Mouse (Mus musculus): ENCODE measurements around the gene Cxcr2. TPM values are rescaled to one million over a fixed set of nuclear protein-coding genes. Genes with fewer than 3 reads are reported as not detected.

Gene Cxcr2
- not detected for total RNA-seq (2021)
- long read RNA-seq, experiment 1: 0 reads
- long read RNA-seq, experiment 2: 0 reads

DNA sequence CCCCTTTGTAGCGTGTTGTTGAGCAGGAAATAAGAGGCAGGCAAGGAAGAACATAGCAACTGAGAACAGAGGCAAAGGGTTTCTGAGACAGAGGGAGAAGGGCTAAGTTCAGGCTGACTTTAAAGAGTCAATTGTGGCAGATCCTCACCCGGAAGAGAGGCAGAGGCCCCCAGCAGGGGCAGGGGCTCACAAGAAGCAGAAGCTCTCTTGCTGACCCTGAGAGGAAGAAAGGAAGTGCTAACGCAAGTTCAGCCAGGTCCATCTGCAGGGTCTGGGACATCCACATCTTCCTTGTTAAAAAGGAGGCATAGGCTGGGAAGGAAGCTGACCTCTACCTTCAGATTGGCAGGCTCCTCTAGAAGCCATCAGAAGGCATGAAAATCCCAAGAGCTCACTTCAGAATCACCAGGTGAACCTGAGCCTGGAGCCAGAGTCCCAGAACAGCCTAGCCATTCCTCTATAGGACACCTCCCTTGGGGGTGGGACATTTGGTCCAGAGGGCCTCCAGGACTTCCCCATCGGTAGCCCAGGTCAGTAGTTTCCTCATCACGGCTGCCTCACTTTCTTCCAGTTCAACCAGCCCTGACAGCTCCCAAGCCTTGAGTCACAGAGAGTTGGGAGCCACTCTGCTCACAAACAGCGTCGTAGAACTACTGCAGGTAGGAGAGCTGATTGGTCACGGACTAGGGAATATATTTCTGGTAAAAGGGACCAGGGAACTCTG, at the start of gene Cxcr2:
Gene Cxcr2, plus strand, starts transcription at position 529 of the 724 bp plus-strand sequence.
- no peak for DNase-seq
- intact Hi-C loops (cut with DNase I; ENCODE audit: low total_unique reads): no loop called here

DNA sequence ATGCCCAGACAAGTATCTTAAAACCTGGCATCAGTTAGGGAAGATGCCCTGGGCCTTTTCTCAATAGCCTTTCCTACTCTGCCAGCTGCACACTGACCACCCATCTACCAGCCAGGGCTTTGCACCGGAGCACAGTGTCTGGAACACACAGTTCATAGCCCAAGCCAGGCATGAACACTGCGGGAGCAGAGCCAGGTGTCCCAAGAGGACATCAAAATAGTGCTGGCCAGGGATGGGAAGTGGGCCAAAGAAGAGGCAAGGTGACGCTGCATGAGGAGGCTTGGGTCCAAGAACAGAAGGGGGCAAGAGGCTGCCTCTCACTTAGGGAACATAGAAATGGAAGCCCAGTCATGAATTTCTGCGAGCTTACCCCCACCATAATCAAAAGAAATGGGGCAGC, 48.1 kb upstream of the Cxcr2 start:
- intact Hi-C loops (cut with DNase I; ENCODE audit: low total_unique reads): no loop called here
- DNase-seq: no peak

DNA sequence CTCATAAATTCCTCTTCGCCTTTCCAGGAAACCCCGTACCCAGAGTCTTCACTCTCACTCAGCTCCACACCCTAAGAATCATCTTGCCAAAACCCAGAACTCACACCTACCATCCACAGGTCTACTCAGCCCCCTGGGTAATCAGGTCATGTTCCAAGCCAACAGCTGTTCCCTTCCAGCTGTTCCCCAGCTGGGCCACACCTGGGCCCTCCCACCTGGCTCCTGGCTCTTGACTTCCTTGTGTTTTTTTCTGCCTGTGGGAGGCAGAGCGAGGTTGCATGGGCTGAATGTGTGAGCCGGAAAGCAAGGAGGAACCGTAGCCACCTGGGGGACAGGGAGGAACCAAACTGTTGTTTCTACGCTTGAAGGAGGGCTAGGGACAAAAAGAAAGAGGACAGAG, 47.6 kb upstream of the Cxcr2 start:
- DNase-seq: no peak
- intact Hi-C loops (cut with DNase I; ENCODE audit: low total_unique reads): no loop called here

DNA sequence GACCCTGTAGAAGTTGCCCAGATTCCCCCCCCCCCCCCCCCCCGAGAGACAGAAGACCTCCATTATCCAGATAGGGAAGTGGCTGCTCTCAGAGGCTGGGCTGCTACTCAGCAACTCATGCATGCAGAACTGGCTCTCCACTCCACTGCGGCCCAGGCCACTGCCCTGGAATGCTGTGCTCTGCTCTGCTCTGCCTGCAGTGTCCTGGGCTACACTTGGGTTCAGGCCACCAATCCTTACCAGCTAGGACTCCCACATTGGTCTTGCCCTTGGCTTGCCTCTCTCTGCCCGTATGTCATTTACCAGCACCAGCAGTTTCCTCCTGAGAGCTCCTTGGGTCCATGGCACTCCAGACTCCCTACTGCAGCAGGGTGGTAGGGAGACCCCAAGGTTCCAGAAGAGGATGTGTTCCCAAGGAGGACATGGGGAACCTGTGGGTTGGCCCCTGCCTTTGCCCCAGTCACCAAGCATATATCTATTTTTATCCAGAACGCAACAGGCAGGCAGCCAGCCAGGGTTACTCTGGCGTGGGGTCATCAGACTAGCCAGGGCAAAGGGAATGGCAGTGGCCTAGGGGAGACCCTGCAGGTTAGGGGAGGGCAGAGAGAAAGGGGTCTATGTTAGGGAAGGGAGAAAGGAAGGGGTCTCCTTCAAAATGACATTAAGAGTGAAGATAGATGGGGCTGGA, 45.7 kb upstream of the Cxcr2 start:
- intact Hi-C loops (cut with DNase I; ENCODE audit: low total_unique reads): no loop called here

DNA sequence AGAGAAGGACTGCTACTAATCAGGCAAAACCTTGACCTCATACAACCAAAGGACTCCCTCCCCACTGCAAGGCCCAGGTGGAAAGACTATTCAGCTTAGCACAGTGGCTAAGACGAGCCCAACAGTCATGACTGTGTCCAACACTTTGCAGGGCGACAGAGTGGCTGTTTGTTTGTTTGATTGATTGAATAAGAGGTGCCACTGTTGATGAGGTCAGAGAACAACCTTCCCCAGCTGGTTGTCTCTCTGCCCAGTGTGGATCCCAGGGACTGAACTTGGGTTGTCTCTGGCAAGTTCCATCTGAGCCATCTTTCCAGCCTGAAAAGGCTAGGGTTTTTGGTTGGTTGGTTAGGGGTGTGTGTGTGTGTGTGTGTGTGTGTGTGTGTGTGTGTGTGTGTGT, 44.1 kb upstream of the Cxcr2 start:
- intact Hi-C loops (cut with DNase I; ENCODE audit: low total_unique reads): no loop called here
- no peak for DNase-seq

More for the DNA sequence above, 45.7 kb upstream of the Cxcr2 start:
- DNase-seq: no peak

DNA sequence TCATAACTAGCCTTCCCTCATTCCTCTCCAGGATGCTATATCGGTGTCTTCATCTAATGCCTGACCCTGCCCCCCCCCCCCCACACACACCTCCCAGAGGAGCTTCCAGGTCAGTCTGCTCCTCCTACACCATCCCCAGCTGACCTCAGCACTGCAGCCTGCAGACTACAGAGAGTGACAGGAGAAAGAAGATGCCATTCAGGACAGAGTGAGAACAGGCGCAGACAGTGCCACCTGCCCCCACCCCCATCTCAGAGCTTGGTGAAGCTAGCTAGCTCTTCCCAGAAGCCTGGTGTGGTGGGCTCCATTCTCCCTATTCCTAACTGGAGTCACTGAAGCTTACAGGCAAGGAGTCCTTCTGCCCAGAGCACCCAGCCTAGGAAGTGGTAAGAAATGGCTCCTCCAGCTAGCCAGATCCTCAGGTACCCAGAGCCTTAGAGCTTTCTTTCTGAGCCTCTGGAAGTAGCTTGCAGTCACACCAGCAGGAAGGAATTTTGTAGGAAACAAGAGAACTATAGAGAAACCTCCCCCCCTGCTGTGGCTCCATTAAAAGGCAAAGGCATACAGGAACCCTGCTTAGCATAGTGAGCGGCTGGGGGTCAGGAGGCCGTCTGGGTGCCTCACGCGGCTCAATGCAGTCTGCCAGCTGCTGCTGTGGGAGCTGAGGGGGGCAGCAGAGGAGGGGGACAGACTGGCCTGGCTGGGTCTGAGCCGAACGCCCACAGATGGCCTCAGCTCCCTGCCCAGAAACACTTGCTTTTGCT, 42.7 kb upstream of the Cxcr2 start:
- no peak for DNase-seq
- intact Hi-C loops (cut with DNase I; ENCODE audit: low total_unique reads): no loop called here

DNA sequence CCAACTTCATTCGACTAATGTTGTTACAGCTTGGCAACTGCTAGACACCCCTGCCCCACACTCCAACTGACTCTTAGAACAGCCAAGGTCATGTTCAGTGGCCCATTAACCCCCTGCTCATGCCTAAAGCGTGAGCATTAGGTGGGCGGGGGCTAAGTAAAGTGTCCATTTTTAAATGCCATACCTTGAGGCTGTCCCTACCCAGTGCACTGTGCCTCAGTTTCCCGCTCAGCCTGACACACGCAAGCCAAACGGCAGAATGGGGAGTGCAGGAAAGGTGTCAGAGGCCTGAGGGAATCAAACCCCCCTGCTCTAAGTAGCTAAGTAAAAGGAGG, 42.1 kb upstream of the Cxcr2 start:
- DNase-seq: no peak
- intact Hi-C loops (cut with DNase I; ENCODE audit: low total_unique reads): no loop called here

DNA sequence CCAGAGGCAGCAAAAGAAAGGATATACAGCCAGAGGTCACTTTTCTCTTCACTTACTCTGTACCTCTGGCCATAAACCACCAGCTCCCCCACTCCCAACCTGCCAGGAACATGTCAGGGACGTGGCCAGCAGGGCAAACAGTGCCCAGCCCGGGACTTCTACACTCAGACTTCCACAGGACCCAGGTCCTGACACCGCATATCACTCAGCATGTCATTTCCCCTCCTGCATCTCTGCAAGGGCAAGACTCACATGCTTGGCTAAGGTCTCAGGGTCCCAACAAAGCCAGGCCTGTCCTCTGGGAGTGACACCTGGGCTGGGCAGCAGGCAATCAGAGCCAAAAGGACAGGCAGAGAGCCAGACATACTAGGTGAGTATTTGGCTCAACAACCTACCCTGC, 40.7 kb upstream of the Cxcr2 start:
- intact Hi-C loops (cut with DNase I; ENCODE audit: low total_unique reads): no loop called here
- no peak for DNase-seq

DNA sequence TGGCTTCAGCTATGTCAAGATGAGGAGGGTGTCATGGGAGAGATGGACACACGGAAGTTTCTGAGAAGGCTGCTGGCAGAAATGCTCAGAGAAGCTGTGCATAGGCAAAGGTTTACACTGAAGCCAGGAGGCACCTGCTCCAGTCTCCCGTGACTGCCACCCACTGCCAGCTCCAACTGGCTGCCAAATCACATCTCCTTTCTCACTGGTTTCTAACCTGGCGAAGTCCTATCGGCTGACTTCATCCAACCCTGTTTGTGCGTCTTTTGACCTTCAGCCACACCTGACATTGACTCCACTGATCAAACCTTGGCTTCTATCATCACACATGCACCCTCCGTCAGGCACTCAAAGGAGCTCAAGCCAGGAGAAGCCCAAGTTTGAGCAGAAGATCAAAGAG, 35.9 kb upstream of the Cxcr2 start:
- intact Hi-C loops (cut with DNase I; ENCODE audit: low total_unique reads): no loop called here

DNA sequence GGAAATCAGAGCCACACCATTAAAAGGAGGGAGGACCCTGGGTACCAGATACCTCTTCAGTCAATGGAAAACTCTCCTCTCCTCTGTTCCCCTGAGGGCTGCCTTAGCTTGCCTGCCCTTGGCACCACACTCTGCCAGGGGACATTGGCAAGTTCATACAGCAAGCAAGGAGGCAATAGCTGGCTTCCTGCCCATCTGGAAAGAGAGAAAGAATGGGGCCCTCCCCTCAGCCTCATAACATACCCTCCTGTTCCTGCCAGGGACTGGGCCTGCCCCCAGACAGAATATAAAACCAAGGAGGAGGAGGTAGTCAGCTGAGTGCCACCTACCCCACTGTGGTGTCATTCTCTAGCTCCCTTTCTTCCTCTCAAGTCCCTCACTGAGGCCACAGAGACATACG, 34.7 kb upstream of the Cxcr2 start:
- intact Hi-C loops (cut with DNase I; ENCODE audit: low total_unique reads): no loop called here
- DNase-seq: no peak

More for the DNA sequence above, 35.9 kb upstream of the Cxcr2 start:
- no peak for DNase-seq

DNA sequence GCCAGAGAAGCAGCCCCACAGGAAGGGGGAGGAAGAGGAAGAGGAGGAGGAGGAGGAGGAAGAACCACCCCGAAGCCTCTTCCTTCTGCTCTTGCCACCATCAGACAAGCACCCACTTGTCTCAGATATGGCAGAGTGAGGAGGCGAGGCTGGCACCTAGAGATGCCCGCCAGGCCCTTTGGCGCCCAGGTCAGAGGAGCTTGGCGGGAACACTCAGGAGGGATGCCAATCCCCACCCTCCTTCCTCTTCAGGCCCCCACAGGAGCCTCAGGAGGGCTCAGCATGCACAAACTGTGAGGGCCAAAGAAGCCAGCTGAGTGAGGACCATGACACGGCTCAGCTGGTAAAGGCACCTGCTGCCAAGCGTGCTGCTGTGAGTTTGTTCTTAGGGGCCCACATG, 32.7 kb upstream of the Cxcr2 start:
- intact Hi-C loops (cut with DNase I; ENCODE audit: low total_unique reads): loop anchor here (5.0 kb wide), 1 partner anchor 219 kb away; no protein-coding TSS in a partner anchor
- DNase-seq: no peak

DNA sequence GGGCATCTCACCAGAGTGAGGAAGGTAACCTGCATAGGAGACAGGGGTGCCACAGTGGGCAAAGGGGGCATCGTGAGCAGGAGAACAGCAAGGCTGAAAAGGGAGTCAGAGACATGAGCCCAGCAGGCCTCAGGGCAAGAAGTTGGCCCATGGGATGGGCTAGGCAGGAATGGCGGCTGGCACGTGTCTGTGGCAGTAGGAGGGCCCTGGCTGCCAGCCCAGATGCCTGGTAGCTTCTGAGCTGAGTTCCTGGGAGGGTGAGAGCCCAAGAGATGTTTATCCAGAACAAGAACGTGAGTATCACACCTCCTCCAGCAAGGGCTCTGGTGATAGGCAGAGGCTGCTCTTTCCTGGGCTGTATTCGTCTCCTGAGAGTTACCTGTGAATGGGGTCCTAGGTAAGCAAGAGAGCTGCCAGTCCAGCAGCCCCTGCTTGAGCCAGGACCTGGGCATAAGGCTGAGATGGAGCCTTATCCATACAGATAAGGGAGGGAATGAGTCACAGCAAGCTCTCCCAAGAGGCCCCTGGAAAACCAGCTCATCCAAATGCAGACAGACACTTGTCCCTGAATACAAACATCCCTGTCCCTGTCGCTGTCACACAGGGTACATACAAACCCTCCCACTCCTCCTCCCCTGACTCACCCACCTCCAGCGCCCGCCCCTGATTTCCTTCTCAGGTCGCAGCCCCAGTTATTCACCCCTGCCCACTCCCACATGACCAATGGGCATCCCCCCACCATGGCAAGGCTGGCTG, 31.8 kb upstream of the Cxcr2 start:
- intact Hi-C loops (cut with DNase I; ENCODE audit: low total_unique reads): loop anchor here (5.0 kb wide), 1 partner anchor 220 kb away; no protein-coding TSS in a partner anchor

DNA sequence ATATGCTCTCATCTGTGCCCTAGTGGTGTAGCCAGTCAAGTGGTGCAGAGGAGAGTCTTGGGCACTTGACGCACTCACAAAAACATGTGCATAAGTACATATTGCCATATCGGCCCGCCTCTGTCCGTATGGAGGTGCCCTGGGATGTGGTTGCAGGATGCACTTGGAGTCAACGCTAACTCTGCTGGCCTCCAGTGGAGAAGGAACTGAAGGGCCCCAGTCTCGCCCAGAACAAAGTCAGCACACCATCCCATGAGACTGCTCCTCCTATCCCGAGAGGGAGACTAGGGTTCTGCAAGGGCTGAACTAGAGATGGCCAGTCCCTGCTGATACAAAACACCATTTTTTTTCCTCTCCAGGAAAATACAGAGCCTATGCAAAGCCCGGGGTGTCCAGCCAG, 30.6 kb upstream of the Cxcr2 start:
- no peak for DNase-seq
- intact Hi-C loops (cut with DNase I; ENCODE audit: low total_unique reads): loop anchor here (5.0 kb wide), 1 partner anchor 221 kb away; no protein-coding TSS in a partner anchor

More for the DNA sequence above, 31.8 kb upstream of the Cxcr2 start:
- DNase-seq: peak; percentile 48

DNA sequence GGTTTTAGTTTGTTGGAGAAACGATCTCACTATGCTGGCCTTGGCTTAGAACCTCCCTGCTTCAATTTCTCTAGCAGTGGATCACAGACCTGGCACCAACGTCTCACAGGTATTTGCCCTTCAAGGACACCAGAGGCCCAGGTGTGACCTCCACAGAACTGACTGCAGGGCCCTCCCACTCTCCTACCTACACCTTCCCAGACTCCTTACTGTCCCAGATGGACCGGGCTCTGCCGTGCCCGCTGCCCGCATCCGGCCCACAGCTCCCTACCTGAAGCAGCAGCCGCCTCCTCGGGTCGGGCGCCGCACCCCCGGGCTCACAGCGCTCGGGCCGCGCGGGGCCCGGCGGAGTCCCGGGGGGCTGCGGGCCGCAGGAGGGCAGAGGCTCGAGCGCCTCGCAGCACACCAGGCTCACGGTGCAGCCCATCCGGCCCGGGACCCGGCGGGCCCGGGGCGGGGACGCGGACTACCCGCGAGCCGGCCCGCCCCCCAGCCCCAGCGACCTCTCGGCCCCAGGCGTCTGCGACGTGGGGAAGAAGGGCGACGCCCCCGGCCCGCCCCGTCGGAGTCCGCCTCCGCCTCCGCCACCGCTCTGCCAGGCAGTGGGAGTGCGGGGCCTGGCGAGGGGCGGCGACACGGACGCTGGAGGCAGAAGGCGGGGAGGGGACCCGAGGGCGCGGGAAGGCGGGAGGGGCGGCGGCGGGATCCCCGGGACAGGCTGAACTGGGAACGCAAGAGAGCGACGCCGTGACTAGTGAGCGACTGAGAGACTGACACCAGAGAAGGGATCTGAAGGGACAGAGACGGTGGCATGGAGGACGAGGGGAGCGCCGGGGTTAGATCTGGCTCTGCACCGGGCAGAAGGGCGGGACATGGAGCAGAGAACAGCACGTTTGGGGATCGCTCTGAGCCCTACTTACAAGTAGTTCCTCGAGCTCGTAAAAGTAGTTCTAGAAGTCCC, 29.5 kb upstream of the Cxcr2 start, which contains the start of gene Tns1:
Gene Tns1, minus strand, starts transcription at position 429 of the 961 bp plus-strand sequence.
- intact Hi-C loops (cut with DNase I; ENCODE audit: low total_unique reads): loop anchor here (5.0 kb wide), 1 partner anchor 222 kb away; no protein-coding TSS in a partner anchor

DNA sequence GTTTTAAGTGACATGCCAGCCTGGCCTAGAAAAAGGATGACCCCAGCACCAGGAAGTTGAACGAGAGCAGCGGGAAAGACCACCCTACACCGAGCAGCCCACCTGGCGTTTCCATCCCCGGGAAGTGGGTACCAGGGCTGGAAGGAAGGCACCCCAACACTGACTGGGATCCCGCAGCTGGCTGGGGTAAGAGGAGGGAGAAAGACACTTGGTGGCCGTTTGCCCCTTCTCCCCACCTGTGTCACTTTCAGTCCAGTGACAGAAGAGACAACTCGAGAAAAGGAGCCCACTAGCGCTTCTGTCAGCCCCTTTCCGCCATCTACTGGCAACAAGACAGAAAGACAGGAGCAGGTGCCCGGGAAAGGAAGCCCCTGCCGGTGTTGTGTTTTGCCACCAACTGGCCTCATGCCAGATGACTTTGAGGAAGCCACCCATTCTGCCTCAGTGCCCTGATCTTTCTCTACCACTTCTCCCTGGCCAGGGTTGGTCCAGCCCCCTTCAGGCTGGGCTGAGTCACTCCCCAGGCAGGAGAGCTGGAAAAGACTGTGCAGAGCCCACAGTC, 28.7 kb upstream of the Cxcr2 start, which contains the start of gene Rufy4:
Gene Rufy4, plus strand, starts transcription at position 551 of the 562 bp plus-strand sequence.
- DNase-seq: peak; percentile 56
- intact Hi-C loops (cut with DNase I; ENCODE audit: low total_unique reads): loop anchor here (5.0 kb wide), 1 partner anchor 223 kb away; no protein-coding TSS in a partner anchor

More for the DNA sequence above, 29.5 kb upstream of the Cxcr2 start, which contains the start of gene Tns1:
- peak; percentile 49 for DNase-seq

DNA sequence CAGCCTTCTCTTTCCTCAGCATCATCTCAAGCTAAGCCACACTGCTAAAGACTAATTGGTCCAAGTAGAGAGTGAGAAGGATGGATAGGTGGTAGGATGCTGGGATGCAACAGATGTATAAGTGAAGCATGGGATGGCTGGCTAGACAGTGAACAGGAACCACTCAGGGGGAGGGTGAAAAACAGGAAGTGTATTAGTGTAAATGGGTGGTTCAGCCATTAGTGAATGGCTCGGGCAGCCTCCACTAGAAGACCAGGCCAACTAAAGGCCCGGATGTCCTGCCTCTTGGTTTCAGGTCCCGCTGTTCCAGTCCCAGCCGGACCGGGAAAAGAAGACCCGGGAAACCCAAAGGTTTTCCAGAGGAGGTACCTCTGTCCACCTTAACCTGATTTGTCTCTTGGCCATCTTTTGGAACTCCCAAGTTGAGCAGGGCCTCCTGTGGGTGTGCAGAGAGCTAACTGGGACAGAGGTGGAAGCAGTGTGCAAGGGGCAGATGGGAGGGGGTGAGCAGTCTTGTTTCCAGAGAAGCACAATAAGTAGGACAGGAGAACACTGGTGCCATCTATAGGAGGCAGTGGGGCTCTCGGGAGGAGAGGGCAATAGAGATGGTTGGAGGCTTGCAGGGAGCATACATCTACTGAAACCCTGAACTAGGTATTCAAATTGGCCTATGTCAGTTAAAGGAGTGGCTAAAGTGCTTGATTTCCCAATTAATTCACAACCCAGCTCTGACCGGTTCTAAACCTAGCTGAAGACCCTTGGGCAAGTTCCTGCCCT, 22.7 kb upstream of the Cxcr2 start:
- DNase-seq: no peak
- intact Hi-C loops (cut with DNase I; ENCODE audit: low total_unique reads): no loop called here

DNA sequence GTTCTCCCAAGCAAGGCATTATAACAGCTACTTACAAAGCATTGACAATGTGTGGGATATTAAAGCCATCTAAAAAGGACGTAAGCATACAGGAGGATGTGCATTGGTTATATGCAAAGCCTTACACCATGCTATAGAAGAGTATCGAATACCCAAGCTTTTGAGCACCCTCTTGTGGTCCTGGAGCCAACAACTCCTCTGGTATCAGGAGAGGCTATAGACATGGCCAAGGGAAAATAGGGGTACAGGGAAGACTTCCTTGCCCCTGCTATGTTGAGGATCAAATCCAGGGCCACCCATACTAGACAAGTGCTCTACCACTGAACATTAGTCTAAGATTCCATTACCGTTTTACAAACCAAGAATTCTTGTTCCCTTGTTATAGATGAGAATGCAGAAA, 21.8 kb upstream of the Cxcr2 start:
- intact Hi-C loops (cut with DNase I; ENCODE audit: low total_unique reads): no loop called here
- no peak for DNase-seq
